Mouse (Mus musculus): ENCODE measurements at regions not wholly inside any gene's neighbourhood (a gene's known extent, or its start where the extent isn't known, plus 50 kb on each side); places are given as distances from the start of the nearest gene placed in this dataset.

GRCm38 (mm10) chr15:97459606-97460359 lies 212.7 kb upstream of the Amigo2 start:
- no peak for DNase-seq (ENCODE audit: low spot score)

GRCm38 (mm10) chr15:97458748-97459221 lies 211.7 kb upstream of the Amigo2 start:
- DNase-seq (ENCODE audit: low spot score): no peak

- no peak for DNase-seq (ENCODE audit: low spot score)
Measured at GRCm38 (mm10) chr15:97458139-97458747, 211.2 kb upstream of the Amigo2 start.

GRCm38 (mm10) chr15:97457468-97457867 lies 210.4 kb upstream of the Amigo2 start:
- no peak for DNase-seq (ENCODE audit: low spot score)

- DNase-seq (ENCODE audit: low spot score): no peak
Measured at GRCm38 (mm10) chr15:97456991-97457390, 209.9 kb upstream of the Amigo2 start.

GRCm38 (mm10) chr15:97455672-97456071 lies 208.6 kb upstream of the Amigo2 start:
- DNase-seq (ENCODE audit: low spot score): no peak

- DNase-seq (ENCODE audit: low spot score): no peak
Measured at GRCm38 (mm10) chr15:97449724-97450123, 202.6 kb upstream of the Amigo2 start.

GRCm38 (mm10) chr15:97449001-97449400 lies 201.9 kb upstream of the Amigo2 start:
- no peak for DNase-seq (ENCODE audit: low spot score)

- DNase-seq (ENCODE audit: low spot score): no peak
Measured at GRCm38 (mm10) chr15:97448243-97448880, 201.3 kb upstream of the Amigo2 start.

- no peak for DNase-seq (ENCODE audit: low spot score)
Measured at GRCm38 (mm10) chr15:97446181-97446580, 199.1 kb upstream of the Amigo2 start.

- no peak for DNase-seq (ENCODE audit: low spot score)
Measured at GRCm38 (mm10) chr15:97438235-97438760, 191.2 kb upstream of the Amigo2 start.
